Mouse (Mus musculus) intestine, postnatal 0 days (tissue): Measurements from ENCODE around the gene Pfdn6. TPM values are rescaled to one million over a fixed set of nuclear protein-coding genes. Genes with fewer than 3 reads are reported as not detected.

Experiments used
- ATAC-seq: fragments of 200-750 bp; cut with Nextera tagmentation; 2 replicates; pipeline ENCODE4 v1.8.0; 2017; ENCODE audit warnings: mild to moderate bottlenecking, moderate TSS enrichment, moderate library complexity
- H3K27ac ChIP-seq: fragments of 300-500 bp; sonication (generic); 2 replicates; pipeline ENCODE4 v1.5.1; 2014; ENCODE audit warnings: mild to moderate bottlenecking, low read depth, low read length, moderate library complexity
- H3K27me3 ChIP-seq: fragments of 300-500 bp; sonication (generic); replicated peaks from 2 replicates; pipeline ENCODE4 v1.6.1; 2014; ENCODE audit warnings: low read length, mixed read lengths; ENCODE audit not compliant: control insufficient read depth, insufficient read depth
- H3K36me3 ChIP-seq: fragments of 300-500 bp; sonication (generic); 2 replicates; pipeline ENCODE4 v1.6.1; 2014; ENCODE audit warnings: mild to moderate bottlenecking, moderate library complexity; ENCODE audit not compliant: control insufficient read depth, insufficient read depth
- H3K4me1 ChIP-seq: fragments of 300-500 bp; sonication (generic); replicated peaks from 2 replicates; pipeline ENCODE4 v1.6.1; 2014; ENCODE audit warnings: antibody characterized with exemption, low read length, mixed read lengths; ENCODE audit not compliant: control insufficient read depth, insufficient read depth
- H3K4me2 ChIP-seq: fragments of 300-500 bp; sonication (generic); replicated peaks from 2 replicates; pipeline ENCODE4 v1.6.1; 2014; ENCODE audit warnings: low read depth, mild to moderate bottlenecking, moderate library complexity
- H3K4me3 ChIP-seq: fragments of 300-500 bp; sonication (generic); 2 replicates; pipeline ENCODE4 v1.5.1; 2014; ENCODE audit warnings: low read depth, low read length
- H3K9ac ChIP-seq: fragments of 300-500 bp; sonication (generic); 2 replicates; pipeline ENCODE4 v1.6.1; 2014; ENCODE audit warnings: mild to moderate bottlenecking, low read depth, low read length
- H3K9me3 ChIP-seq: fragments of 300-500 bp; sonication (generic); 2 replicates; pipeline ENCODE4 v1.6.1; 2016; ENCODE audit warnings: mixed run types; ENCODE audit not compliant: control insufficient read depth
- CTCF ChIP-seq: sonication (generic); IDR thresholded peaks from 2 replicates; pipeline ENCODE4 v1.5.1; 2016; ENCODE audit warnings: low read depth, mild to moderate bottlenecking, control low read depth, antibody characterized with exemption, moderate library complexity
- WGBS: fragments of 180-500 bp; shearing (Covaris S2); extraction: QIAGEN DNeasy Blood & Tissue Kit; methylation state at CpG from one replicate; pipeline ENCODE4 v1.1.7; 2014; 5-methylcytosine and 5-hydroxymethylcytosine counted together
- polyA plus RNA-seq: library from polyadenylated mRNA; unstranded; fragments of >200 nt; fragmentation: Nextera tagmentation; extraction: Ambion mirVana; gene quantifications from 2 replicates; pipeline ENCODE4 v1.2.1, GENCODE M21; 2015

The Pfdn6 gene
- polyA plus RNA-seq, 1 experiment from 2014 or later: 116 TPM

GRCm38 (mm10) chr17:33924577-33925283 is 15.4 kb downstream of the Pfdn6 start:
- Histone ChIP-seq H3K36me3 (peaks cover 31% of the 10 kb centered on the region), H3K4me1 (no peaks in the 10 kb centered on the region), H3K4me3 (no peak overlapping the region), H3K27ac (no peak overlapping the region), H3K27me3 (no peaks in the 10 kb centered on the region), H3K4me2 (no peak overlapping the region), H3K9ac (no peak overlapping the region), H3K9me3 (no peaks in the 10 kb centered on the region)
- peak; percentile 69 for TF ChIP-seq CTCF
- no peak for ATAC-seq
- 87% methylated on average over 10 of the region's 10 CpGs for WGBS

- TF ChIP-seq CTCF: no peak
- Histone ChIP-seq H3K4me3 (no peak overlapping the region), H3K27ac (no peak overlapping the region), H3K36me3 (peaks cover 32% of the 10 kb centered on the region), H3K4me1 (no peaks in the 10 kb centered on the region; the same call in 1 of the 2 replicates), H3K9ac (no peak overlapping the region), H3K4me2 (no peak overlapping the region), H3K27me3 (no peaks in the 10 kb centered on the region), H3K9me3 (no peaks in the 10 kb centered on the region)
- 87% methylated on average over 7 of the region's 7 CpGs for WGBS
- no peak for ATAC-seq
Observed at GRCm38 (mm10) chr17:33921361-33921760, 18.8 kb downstream of the Pfdn6 start.

GRCm38 (mm10) chr17:33920282-33921097 is 19.7 kb downstream of the Pfdn6 start:
- Histone ChIP-seq H3K9me3 (no peaks in the 10 kb centered on the region), H3K27ac (peak overlapping the region; percentile 88), H3K9ac (peak overlapping the region; percentile 70), H3K4me1 (no peaks in the 10 kb centered on the region; the same call in 1 of the 2 replicates), H3K4me3 (peak overlapping the region; percentile 85), H3K4me2 (peak overlapping the region; percentile 96), H3K27me3 (no peaks in the 10 kb centered on the region), H3K36me3 (peaks cover 23% of the 10 kb centered on the region)
- peak; percentile 92 for TF ChIP-seq CTCF
- peak; percentile 6; the same call in 1 of the 2 replicates for ATAC-seq
- under 1% methylated on average over 36 of the region's 36 CpGs for WGBS

- peak; percentile 48 for ATAC-seq
- WGBS: under 1% methylated on average over 52 of the region's 52 CpGs
- peak; percentile 62 for TF ChIP-seq CTCF
Observed at GRCm38 (mm10) chr17:33919351-33920281, 20.5 kb downstream of the Pfdn6 start.

GRCm38 (mm10) chr17:33918293-33919203 is 21.6 kb downstream of the Pfdn6 start:
- H3K27me3 ChIP-seq: no peaks in the 10 kb centered on the region
- no peaks in the 10 kb centered on the region; the same call in 1 of the 2 replicates for H3K4me1 ChIP-seq
- no peak overlapping the region for H3K9ac ChIP-seq
- peaks cover 32% of the 10 kb centered on the region for H3K36me3 ChIP-seq
- H3K27ac ChIP-seq: peak overlapping the region; percentile 88; the same call in 1 of the 2 replicates
- peak overlapping the region; percentile 85 for H3K4me3 ChIP-seq
- H3K4me2 ChIP-seq: peak overlapping the region; percentile 96
- TF ChIP-seq CTCF: no peak
- WGBS: 60% methylated on average over 37 of the region's 37 CpGs
- no peaks in the 10 kb centered on the region for H3K9me3 ChIP-seq
- no peak for ATAC-seq

More at GRCm38 (mm10) chr17:33919351-33920281, 20.5 kb downstream of the Pfdn6 start:
- Histone ChIP-seq H3K27me3 (no peaks in the 10 kb centered on the region), H3K4me1 (no peaks in the 10 kb centered on the region; the same call in 1 of the 2 replicates), H3K36me3 (peaks cover 21% of the 10 kb centered on the region), H3K4me2 (peak overlapping the region; percentile 96), H3K4me3 (peak overlapping the region; percentile 85), H3K27ac (peak overlapping the region; percentile 88), H3K9me3 (no peaks in the 10 kb centered on the region), H3K9ac (peak overlapping the region; percentile 70)
